Mouse (Mus musculus): ENCODE data around the gene Myl6.

Gene Myl6

GRCm38 (mm10) chr10:128493695-128494666 is at the start of gene Myl6:
TSS of gene Myl6 (minus strand) at chr10:128494145.
- peak; percentile 100 for DNase-seq (ENCODE audit: low spot score)

- DNase-seq (ENCODE audit: low spot score): no peak
These were observed 49.2 kb upstream of the Myl6 start for GRCm38 (mm10) chr10:128543100-128543499.

- no peak for DNase-seq (ENCODE audit: low spot score)
These were observed 44.5 kb upstream of the Myl6 start for GRCm38 (mm10) chr10:128538340-128538870.

- DNase-seq (ENCODE audit: low spot score): peak; percentile 94
These were observed 42.5 kb upstream of the Myl6 start for GRCm38 (mm10) chr10:128536266-128536940.

GRCm38 (mm10) chr10:128535624-128536265 is 41.8 kb upstream of the Myl6 start:
- DNase-seq (ENCODE audit: low spot score): no peak

- no peak for DNase-seq (ENCODE audit: low spot score)
These were observed 41.3 kb upstream of the Myl6 start for GRCm38 (mm10) chr10:128535206-128535605.

- DNase-seq (ENCODE audit: low spot score): no peak
These were observed 32.7 kb upstream of the Myl6 start for GRCm38 (mm10) chr10:128526366-128527356.

GRCm38 (mm10) chr10:128525671-128526308 is 31.8 kb upstream of the Myl6 start, which contains the start of gene Esyt1:
TSS of gene Esyt1 (minus strand) at chr10:128525871.
- peak; percentile 98 for DNase-seq (ENCODE audit: low spot score)

- DNase-seq (ENCODE audit: low spot score): peak; percentile 73
These were observed 31.1 kb upstream of the Myl6 start for GRCm38 (mm10) chr10:128524732-128525662.

- no peak for DNase-seq (ENCODE audit: low spot score)
These were observed 30.3 kb upstream of the Myl6 start for GRCm38 (mm10) chr10:128524111-128524731.

- no peak for DNase-seq (ENCODE audit: low spot score)
These were observed 28.4 kb upstream of the Myl6 start for GRCm38 (mm10) chr10:128522351-128522750.

- no peak for DNase-seq (ENCODE audit: low spot score)
These were observed 26.6 kb upstream of the Myl6 start for GRCm38 (mm10) chr10:128520591-128520990.

GRCm38 (mm10) chr10:128518833-128519232 is 24.9 kb upstream of the Myl6 start:
- peak; percentile 44 for DNase-seq (ENCODE audit: low spot score)

- no peak for DNase-seq (ENCODE audit: low spot score)
These were observed 22.7 kb upstream of the Myl6 start for GRCm38 (mm10) chr10:128516677-128517076.

- DNase-seq (ENCODE audit: low spot score): no peak
These were observed 22.1 kb upstream of the Myl6 start for GRCm38 (mm10) chr10:128516029-128516428.

GRCm38 (mm10) chr10:128515044-128515443 is 21.1 kb upstream of the Myl6 start:
- DNase-seq (ENCODE audit: low spot score): no peak

GRCm38 (mm10) chr10:128511761-128512160 is 17.8 kb upstream of the Myl6 start:
- DNase-seq (ENCODE audit: low spot score): no peak

GRCm38 (mm10) chr10:128511189-128511588 is 17.2 kb upstream of the Myl6 start:
- no peak for DNase-seq (ENCODE audit: low spot score)

- DNase-seq (ENCODE audit: low spot score): no peak
These were observed 16.4 kb upstream of the Myl6 start for GRCm38 (mm10) chr10:128510301-128510700.

All from embryo, embryonic 10 days (tissue).